Mouse (Mus musculus): ENCODE results near the gene Vmn1r54.
"Not testable (repeated sequence)": the region's sequence is repeated elsewhere in the genome, so short reads cannot be mapped to it uniquely, and the experiment has no call there.

Vmn1r54 gene

GRCm38 (mm10) chr6:90246000-90246399 lies at the start of gene Vmn1r54:
Gene Vmn1r54 (plus strand): TSS chr6:90246300.
- in situ Hi-C loops (cut with MboI; ENCODE audit: unreplicated experiment in 2 of 2): no loop called here

GRCm38 (mm10) chr6:90202493-90202892 lies 43.6 kb upstream of the Vmn1r54 start, which contains the start of gene V1ra8:
Gene V1ra8 (plus strand): TSS chr6:90202793.
- in situ Hi-C loops (cut with MboI; ENCODE audit: unreplicated experiment in 2 of 2): not testable (repeated sequence)

- in situ Hi-C loops (cut with MboI; ENCODE audit: unreplicated experiment in 2 of 2): no loop called here
Measured at GRCm38 (mm10) chr6:90224338-90224737, 21.8 kb upstream of the Vmn1r54 start, which contains the start of gene Vmn1r53. Gene Vmn1r53 (minus strand): TSS chr6:90224438.

GRCm38 (mm10) chr6:90232114-90232513 lies 14.0 kb upstream of the Vmn1r54 start:
- in situ Hi-C loops (cut with MboI; ENCODE audit: unreplicated experiment in 2 of 2): not testable (repeated sequence)

DNA sequence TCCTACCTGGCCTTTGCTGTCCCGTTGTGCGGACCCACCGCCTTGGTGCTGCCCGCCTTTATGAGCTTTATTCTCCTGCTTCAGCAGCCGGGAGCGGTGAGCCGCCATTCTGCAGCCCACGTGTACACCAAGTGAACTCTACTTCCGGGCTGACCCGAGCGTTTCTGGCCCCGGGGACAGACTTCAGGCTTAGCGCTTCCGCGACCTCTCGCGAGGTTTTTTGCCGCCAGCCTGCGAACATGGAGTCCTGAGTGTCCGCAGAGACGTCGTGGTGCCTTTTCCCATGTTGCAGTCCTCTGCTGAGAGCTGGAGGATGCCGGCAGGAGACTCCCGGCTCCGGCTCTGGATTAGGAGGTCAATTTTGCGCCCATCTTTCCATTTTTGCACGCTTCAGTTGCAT lies 13.4 kb upstream of the Vmn1r54 start:
- in situ Hi-C loops (cut with MboI; ENCODE audit: unreplicated experiment in 2 of 2): no loop called here

DNA sequence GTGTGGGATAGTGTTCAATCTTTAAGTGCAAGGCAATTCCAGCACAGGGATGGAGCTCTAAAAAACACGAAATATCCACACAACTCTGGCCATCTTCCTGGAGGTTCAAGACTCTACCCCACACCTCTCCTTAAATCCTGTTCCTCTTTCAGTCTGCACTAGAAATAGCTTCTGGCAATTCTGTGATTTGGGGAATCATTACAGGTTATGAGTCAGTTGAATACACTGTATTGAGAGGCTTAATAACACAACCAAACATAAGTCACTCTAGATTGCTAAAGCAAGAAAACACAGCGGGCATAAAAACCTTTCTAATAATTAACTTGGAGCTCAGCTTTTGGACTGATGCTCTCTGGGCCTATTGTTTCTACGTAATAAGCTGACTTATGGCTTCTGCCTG lies 2.1 kb upstream of the Vmn1r54 start:
- in situ Hi-C loops (cut with MboI; ENCODE audit: unreplicated experiment in 2 of 2): no loop called here

GRCm38 (mm10) chr6:90288265-90288664 lies 42.2 kb downstream of the Vmn1r54 start:
- in situ Hi-C loops (cut with MboI; ENCODE audit: unreplicated experiment in 2 of 2): no loop called here

GRCm38 (mm10) chr6:90300919-90301318 lies 54.8 kb downstream of the Vmn1r54 start, which contains the start of gene BC048671:
Gene BC048671 (plus strand): TSS chr6:90301219.
- in situ Hi-C loops (cut with MboI; ENCODE audit: unreplicated experiment in 2 of 2): no loop called here

DNA sequence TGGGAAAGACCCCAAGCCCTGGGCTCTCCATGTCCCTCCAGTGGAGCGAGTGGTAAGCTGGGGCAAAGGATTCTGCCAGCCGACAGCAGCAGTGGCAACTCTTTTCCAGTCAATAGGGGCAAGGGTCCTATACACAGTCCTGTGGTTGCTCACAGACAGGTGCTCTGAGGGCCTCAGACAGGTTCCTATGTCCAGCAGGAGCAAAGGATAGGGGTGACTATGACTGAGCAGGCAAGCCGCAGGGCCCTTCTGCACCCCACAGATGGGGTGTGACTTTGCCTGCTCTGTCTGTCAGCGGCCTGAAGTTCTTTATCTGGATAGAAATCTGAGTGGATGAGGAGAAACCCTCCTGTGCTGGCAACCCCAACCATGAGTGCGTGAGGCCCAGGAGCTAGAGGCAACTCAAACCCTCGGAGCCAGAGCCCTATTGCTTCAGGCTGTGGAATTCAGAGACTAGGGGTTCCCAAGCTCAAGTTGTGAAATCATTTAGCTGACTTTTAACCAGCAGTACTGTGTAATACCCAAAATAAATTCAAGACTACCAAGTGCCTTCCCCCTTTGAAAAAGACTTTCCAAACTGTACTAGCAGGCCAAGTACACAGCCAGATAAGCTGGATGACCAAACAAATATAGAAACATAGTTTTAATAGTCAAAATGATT lies 60.3 kb downstream of the Vmn1r54 start:
- in situ Hi-C loops (cut with MboI; ENCODE audit: unreplicated experiment in 2 of 2): no loop called here

- in situ Hi-C loops (cut with MboI; ENCODE audit: unreplicated experiment in 2 of 2): no loop called here
Measured at GRCm38 (mm10) chr6:90308839-90309778, 63.0 kb downstream of the Vmn1r54 start.

DNA sequence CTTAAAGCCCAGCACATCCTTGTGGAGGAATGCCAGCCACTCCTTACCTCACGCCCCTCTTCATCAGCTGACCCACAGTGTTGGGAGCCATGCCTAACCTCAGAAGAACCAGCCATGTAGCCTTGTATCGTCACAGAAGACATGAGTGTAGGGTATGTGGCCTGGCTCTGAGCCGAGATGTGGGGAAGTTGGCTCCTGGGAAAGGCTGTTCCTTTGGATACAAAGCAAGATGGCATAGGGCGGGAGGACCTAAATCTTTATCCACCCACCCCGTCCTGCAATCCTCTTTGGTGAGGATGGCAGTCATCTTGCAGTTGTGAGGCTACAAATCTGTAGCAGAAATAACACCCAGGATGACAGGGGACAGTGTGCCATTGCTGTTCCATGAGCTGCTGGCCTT lies 69.9 kb downstream of the Vmn1r54 start:
- in situ Hi-C loops (cut with MboI; ENCODE audit: unreplicated experiment in 2 of 2): no loop called here

- in situ Hi-C loops (cut with MboI; ENCODE audit: unreplicated experiment in 2 of 2): no loop called here
Measured at GRCm38 (mm10) chr6:90317510-90318258, 71.6 kb downstream of the Vmn1r54 start.

- in situ Hi-C loops (cut with MboI; ENCODE audit: unreplicated experiment in 2 of 2): no loop called here
Measured at GRCm38 (mm10) chr6:90319019-90319418, 72.9 kb downstream of the Vmn1r54 start.

GRCm38 (mm10) chr6:90319475-90320191 lies 73.5 kb downstream of the Vmn1r54 start:
- in situ Hi-C loops (cut with MboI; ENCODE audit: unreplicated experiment in 2 of 2): loop anchor here (10.0 kb wide), 1 partner anchor 635 kb away; no protein-coding TSS in a partner anchor

GRCm38 (mm10) chr6:90320429-90320828 lies 74.3 kb downstream of the Vmn1r54 start:
- in situ Hi-C loops (cut with MboI; ENCODE audit: unreplicated experiment in 2 of 2): loop anchor here (10.0 kb wide), 1 partner anchor 636 kb away; no protein-coding TSS in a partner anchor
